ENCODE assay signal across 8 mouse cellular contexts in genomic region chr2:36011331-36011825, GRCm38 (mm10). TPM values are rescaled to one million over a fixed set of nuclear protein-coding genes. Genes with fewer than 3 reads are reported as not detected.
DNase-seq lines count a peak whose midpoint lies in the region; ATAC-seq and TF ChIP-seq lines count a peak whose summit lies in the region.

No protein-coding gene starts in this region.

- peaks cover 5% of the 10 kb centered on the region; the same call in 1 of the 2 replicates for H3K9me3 ChIP-seq in ES-Bruce4 (replicated peaks; ENCODE audit: control insufficient read depth, insufficient read depth, low read length, poor library complexity, severe bottlenecking)
- H3K9me3 ChIP-seq in stomach, embryonic 14.5 days (ENCODE audit: control insufficient read depth, low read depth, low read length): no peaks in the 10 kb centered on the region

- no peak for TF ChIP-seq POLR2A in ES-Bruce4 (IDR thresholded peaks at IDR 0.05; ENCODE audit: insufficient read depth, low read length)

- peak overlapping the region; percentile 63 for H3K4me2 ChIP-seq in stomach, embryonic 14.5 days (replicated peaks; ENCODE audit: low read depth, low read length)

- no peak for TF ChIP-seq EP300 in ES-Bruce4 (IDR thresholded peaks at IDR 0.05; ENCODE audit: insufficient read depth, low read depth, low read length)

- H3K27ac ChIP-seq in ES-Bruce4 (ENCODE audit: insufficient read depth, low read length): no peak overlapping the region
- no peak overlapping the region for H3K27ac ChIP-seq in stomach, embryonic 14.5 days (ENCODE audit: low read length)

- under 1% methylated on average over 42 of the region's 44 CpGs for WGBS in stomach, embryonic 14.5 days

- peak overlapping the region; percentile 38 for H3K9ac ChIP-seq in ES-Bruce4 (ENCODE audit: low read depth, poor library complexity, severe bottlenecking)
- H3K9ac ChIP-seq in stomach, embryonic 14.5 days (replicated peaks; ENCODE audit: low read depth, low read length): no peak overlapping the region

- no peaks in the 10 kb centered on the region for H3K27me3 ChIP-seq in ES-Bruce4 (ENCODE audit: control insufficient read depth, insufficient read depth, low read length, poor library complexity, severe bottlenecking)
- peaks cover 10% of the 10 kb centered on the region; the same call in 1 of the 2 replicates for H3K27me3 ChIP-seq in stomach, embryonic 14.5 days (ENCODE audit: control insufficient read depth, insufficient read depth, low read length)

- H3K4me3 ChIP-seq in ES-Bruce4 (ENCODE audit: low read depth, low read length): peak overlapping the region; percentile 45
- peak overlapping the region; percentile 31 for H3K4me3 ChIP-seq in stomach, embryonic 14.5 days (ENCODE audit: low read depth, low read length)

- DNase-seq in cerebellum, postnatal 10 days: peak; percentile 67 to 72
- no peak for DNase-seq in cerebellum, adult 11 months
- DNase-seq in layer of hippocampus, postnatal 25 days (ENCODE audit: extremely low spot score in 1 of 2, low spot score in 1 of 2): peak; percentile 28 to 38
- peak; percentile 42 for DNase-seq in lung, postnatal 36 days
- DNase-seq in urinary bladder, postnatal 25 days (ENCODE audit: low spot score): no peak

- peaks cover 2% of the 10 kb centered on the region for H3K4me1 ChIP-seq in ES-Bruce4 (ENCODE audit: control insufficient read depth, insufficient read depth, low read length)
- H3K4me1 ChIP-seq in stomach, embryonic 14.5 days (ENCODE audit: control insufficient read depth, insufficient read depth, low read length): no peaks in the 10 kb centered on the region

- TF ChIP-seq CTCF in ES-Bruce4 (IDR thresholded peaks at IDR 0.05; ENCODE audit: low read depth, low read length): peak; percentile 22

- no peaks in the 10 kb centered on the region for H3K36me3 ChIP-seq in ES-Bruce4 (ENCODE audit: control insufficient read depth, insufficient read depth, low read length, poor library complexity, severe bottlenecking)
- no peaks in the 10 kb centered on the region for H3K36me3 ChIP-seq in stomach, embryonic 14.5 days (ENCODE audit: control insufficient read depth, insufficient read depth, low read length)

- peak; percentile 44 for ATAC-seq in frontal cortex, adult (ENCODE audit: low TSS enrichment)
- ATAC-seq in stomach, embryonic 14.5 days (ENCODE audit: insufficient number of reproducible peaks, insufficient read depth, low FRiP score, low read depth): no peak

RNA-seq across cellular contexts. Expression of gene Ttll11, which starts 31.7 kb away (rescaled TPM):
- polyA plus RNA-seq in ES-Bruce4 (2011; ENCODE audit: insufficient read depth, insufficient read length, low read depth, missing spikeins): not detected in 2 replicates
- 10 to 100 TPM; 30.5 to 30.7 TPM for total RNA-seq in layer of hippocampus, postnatal 25 days (2021)
- polyA plus RNA-seq in stomach, embryonic 14.5 days (2014; fragmentation: Nextera tagmentation; extraction: Ambion mirVana): 0.41 and 0.49 TPM in 2 replicates

RNA-seq across cellular contexts. Expression of gene Ndufa8, which starts 37.8 kb away (rescaled TPM):
- 59.0 and 65.7 TPM in 2 replicates for polyA plus RNA-seq in ES-Bruce4 (2011; ENCODE audit: insufficient read depth, insufficient read length, low read depth, missing spikeins)
- total RNA-seq in layer of hippocampus, postnatal 25 days (2021): 100 to 1,000 TPM; 184 to 222 TPM
- 220 and 238 TPM in 2 replicates for polyA plus RNA-seq in stomach, embryonic 14.5 days (2014; fragmentation: Nextera tagmentation; extraction: Ambion mirVana)

RNA-seq across cellular contexts. Expression of gene Morn5, which starts 37.9 kb away (rescaled TPM):
- polyA plus RNA-seq in ES-Bruce4 (2011; ENCODE audit: insufficient read depth, insufficient read length, low read depth, missing spikeins): not detected in 2 replicates
- total RNA-seq in layer of hippocampus, postnatal 25 days (2021): 1 to 10 TPM in 1 of 2 experiments, under 1 TPM in 1; 0.66 to 1.5 TPM
- not detected in 2 replicates for polyA plus RNA-seq in stomach, embryonic 14.5 days (2014; fragmentation: Nextera tagmentation; extraction: Ambion mirVana)

Comparison
In these comparisons a context has a peak if more than half of its experiments do, and no peak if none do; other contexts are left out.
1. DNase-seq: peak in cerebellum, postnatal 10 days (2 of 2), layer of hippocampus, postnatal 25 days (2 of 2) and lung, postnatal 36 days (single experiment); none in cerebellum, adult 11 months (single experiment) and urinary bladder, postnatal 25 days (single experiment).